Mouse (Mus musculus) pancreas, adult 10 weeks (tissue): ENCODE data around the gene Stk40. TPM values are rescaled to one million over a fixed set of nuclear protein-coding genes. Genes with fewer than 3 reads are reported as not detected.

ENCODE experiments used
- polyA plus RNA-seq: library from polyadenylated mRNA; stranded (reverse); fragments of 350-450 nt; fragmentation: Illumina TruSeq; extraction: RNeasy Lipid Tissue Mini Kit (QIAGEN cat#74804); gene quantifications from one replicate; pipeline ENCODE4 v1.2.3, GENCODE M21; 2015; ENCODE audit warnings: low read depth, low replicate concordance; ENCODE audit not compliant: insufficient read depth

Stk40 gene
- 9.7 TPM for polyA plus RNA-seq

DNA sequence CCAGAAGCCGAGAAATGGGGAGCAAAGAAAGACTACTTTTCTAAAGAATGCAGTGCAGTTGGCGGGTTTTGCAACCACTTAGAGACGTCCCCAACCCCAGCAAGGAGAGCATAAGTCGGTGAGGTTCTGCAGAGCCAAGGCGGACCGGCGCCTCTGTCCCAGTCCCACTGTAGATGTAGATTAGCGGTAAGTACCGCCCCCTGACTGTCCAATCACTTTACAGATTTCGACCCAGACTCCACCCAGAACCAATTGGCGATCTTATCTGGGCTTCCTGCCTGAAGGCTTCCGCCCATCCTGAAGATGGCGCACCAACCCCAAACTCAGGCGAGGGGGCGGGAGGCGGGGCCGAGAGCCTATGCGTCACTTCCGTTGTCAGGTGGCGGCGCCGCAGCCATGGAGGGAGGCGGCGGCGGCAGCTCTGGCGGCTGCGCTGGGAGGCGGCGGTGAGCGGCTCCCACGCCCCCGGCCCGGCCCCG lies at the start of gene Stk40:
Stk40 (plus strand) TSS at position 368 of the 479 bp plus-strand sequence.

DNA sequence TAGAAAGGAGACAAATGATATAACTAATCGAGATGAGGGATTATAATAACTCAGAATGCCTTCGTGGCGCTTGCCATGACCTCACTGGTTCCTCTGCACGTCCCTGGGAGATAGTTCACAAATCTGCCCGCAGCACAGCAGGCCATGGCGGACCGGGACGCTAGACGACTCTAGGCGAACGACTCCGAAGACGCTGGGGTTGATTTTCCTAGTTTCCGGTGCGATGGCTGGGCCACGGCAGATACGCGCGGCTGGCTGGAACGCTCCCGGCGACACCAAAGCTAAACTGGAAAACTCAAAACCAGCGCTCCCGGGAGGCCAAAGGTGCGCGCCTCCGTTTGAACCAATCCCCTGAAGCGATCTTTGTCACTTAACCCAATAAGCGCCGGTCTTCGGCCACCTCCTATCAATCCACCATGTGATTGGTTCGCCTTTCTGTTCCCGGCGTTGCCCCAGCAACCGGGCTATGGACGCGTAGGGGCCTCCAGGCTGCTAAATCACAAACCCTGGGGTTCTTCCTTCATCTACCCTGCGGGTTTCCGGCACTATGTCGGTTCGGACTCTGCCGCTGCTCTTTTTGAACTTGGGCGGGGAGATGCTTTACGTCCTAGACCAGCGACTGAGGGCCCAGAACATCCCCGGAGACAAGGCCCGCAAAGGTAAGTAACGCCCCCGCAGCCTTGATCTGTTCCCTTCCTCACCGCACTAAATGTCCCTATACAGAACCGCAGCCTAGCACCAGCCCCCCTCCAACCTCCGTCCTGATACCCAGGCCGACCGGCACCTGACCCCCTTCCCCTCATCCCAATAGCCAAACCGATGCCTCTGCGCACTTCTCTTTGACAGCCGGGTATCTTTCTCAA lies 45.4 kb upstream of the Stk40 start, which contains the start of gene Oscp1:
Oscp1 (plus strand) TSS at position 432 of the 863 bp plus-strand sequence.

DNA sequence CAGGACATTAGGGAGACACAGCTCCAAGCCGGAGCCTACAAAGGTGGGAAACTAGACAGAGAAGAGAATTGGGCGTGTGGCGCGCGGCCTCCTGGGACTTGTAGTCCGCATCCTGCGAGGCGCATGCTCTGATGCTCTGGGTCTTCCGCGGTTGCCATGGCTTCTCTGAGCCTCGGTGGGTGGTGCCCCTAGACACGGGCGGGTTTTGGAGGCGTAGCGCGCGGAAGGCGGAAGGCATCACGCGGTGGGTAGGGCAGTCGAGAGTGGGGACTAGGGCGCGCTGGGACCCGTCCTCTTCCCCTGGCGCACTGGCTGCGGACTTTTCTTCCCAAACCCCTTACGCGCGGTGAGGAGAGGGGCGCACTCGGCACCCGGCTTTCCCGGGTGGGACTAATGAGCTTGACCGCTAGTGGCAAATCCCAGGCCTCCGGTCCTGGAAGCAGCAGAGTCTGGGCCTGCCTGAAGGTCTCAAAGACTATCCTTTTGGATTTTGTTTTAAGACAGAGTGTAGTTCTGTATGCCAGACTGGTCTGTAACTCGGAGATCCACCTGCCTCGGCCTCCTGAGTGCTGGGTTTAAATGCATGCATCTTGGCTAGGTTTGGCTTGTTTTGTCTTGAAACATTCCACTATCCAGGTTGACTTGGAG lies 7.2 kb upstream of the Stk40 start, which contains the start of gene Lsm10:
Lsm10 (plus strand) TSS at position 160 of the 648 bp plus-strand sequence.

DNA sequence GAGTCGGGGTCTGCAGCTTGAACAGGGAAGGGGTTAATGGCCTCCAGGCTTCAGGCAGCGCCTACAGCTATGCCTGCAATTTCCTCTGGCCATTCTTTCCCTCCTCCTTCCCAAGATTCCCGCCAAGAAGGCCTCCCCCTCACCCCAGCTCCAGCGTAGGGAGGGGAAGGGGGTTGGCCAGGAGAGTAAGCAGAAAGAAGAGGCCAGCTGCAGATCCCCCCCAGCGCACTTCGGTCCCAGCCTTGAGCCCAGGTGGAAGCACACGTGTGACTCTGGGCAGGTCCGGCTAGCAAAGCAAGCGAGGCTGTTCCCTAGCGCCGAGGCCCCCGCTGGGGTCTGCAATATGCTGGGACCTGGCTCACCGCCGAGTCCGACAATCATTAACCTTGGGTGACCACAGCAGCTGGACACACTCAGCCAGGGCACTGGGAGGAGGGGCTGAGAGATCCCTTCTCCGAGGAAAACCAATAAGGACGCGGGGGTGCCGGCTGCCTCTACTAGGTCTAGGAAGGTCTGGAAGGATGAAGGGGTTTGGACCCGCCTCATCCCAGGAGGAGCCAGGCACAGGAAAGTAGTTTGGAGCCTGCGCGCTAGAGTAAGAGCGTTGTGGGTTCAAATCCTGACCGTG lies 43.9 kb downstream of the Stk40 start, which contains the start of gene Eva1b:
Eva1b (plus strand) TSS at position 212 of the 628 bp plus-strand sequence.

DNA sequence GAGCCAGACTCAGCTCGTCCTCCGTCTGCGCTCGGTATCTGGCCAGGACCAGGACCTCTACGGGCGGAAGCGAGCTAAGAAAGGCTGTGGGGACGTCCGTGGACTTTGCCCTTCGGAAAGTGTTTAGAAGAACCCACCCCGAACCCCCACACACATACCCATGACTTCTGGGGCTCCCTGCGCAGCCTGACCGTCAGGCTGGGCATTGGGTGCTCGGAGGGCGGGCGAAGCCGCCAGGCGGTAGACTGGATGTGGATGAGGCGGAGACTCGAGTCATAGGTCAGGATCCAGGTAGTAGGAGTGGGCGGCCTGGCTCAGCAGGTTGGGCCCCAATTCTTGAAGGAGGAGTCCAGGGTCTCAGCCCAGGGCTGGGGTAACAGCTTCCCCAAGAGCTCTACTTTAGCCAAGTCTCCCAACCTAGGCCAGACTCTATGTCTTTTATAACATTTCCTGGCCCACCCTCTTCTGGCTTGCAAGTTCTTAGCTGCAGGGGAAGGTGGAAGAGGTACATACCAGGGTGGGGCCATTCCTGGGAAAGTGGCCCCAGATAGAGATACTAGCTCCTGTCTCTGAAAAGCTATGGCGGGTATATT lies 59.4 kb downstream of the Stk40 start, which contains the start of gene Sh3d21:
Sh3d21 (minus strand) TSS at position 425 of the 593 bp plus-strand sequence.

Other genes starting within 250 kb of the Stk40 start
- gene Csf3r, start 79.4 kb upstream of the Stk40 start, polyA plus RNA-seq, result 0.28 TPM
- gene Mrps15, start 57.0 kb upstream of the Stk40 start, polyA plus RNA-seq, result 19.4 TPM
- 17.9 TPM for gene Oscp1, start 45.4 kb upstream of the Stk40 start, polyA plus RNA-seq
- 7.9 TPM for gene Lsm10, start 7.3 kb upstream of the Stk40 start, polyA plus RNA-seq
- gene Eva1b, start 43.8 kb downstream of the Stk40 start, polyA plus RNA-seq, result 17.3 TPM
- gene Sh3d21, start 59.5 kb downstream of the Stk40 start, polyA plus RNA-seq, result 2.9 TPM
- 49.2 TPM for gene Thrap3, start 98.8 kb downstream of the Stk40 start, polyA plus RNA-seq
- gene Map7d1, start 152.4 kb downstream of the Stk40 start, polyA plus RNA-seq, result 12.6 TPM
- gene Trappc3, start 158.4 kb downstream of the Stk40 start, polyA plus RNA-seq, result 13.9 TPM
- gene Col8a2, start 182.8 kb downstream of the Stk40 start, polyA plus RNA-seq, result 0.42 TPM
- gene Adprhl2, start 217.7 kb downstream of the Stk40 start, polyA plus RNA-seq, result 8.7 TPM
- 2.2 TPM for gene Tekt2, start 221.7 kb downstream of the Stk40 start, polyA plus RNA-seq